In the genomic region with DNA sequence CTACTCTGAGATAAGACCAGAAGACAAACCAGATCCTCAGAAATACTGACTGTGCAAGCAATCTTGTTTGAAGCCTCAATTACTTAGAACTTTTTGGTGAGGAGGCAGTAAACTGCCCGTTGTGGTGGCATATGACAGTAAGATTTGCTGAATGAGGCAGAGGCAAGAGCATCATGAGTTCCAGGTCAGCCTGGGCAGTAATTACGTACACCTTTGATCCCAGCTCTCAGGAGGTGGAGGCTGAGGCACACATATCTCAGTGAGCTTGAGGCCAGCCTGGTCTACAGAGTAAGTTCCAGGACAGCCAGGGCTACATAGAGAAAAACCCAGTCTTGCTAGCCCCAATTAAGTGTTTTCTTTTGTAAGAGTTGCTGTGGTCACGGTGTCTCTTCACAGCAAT, we compare ENCODE assay signal across 12 mouse cellular contexts. TPM values are rescaled to one million over a fixed set of nuclear protein-coding genes. Genes with fewer than 3 reads are reported as not detected.
DNase-seq lines count a peak whose midpoint lies in the region; ATAC-seq lines count a peak whose summit lies in the region.
"Had no signal": no experiment of that assay in that cellular context is flagged by ENCODE, and none has a peak within 500 bp of the region (broad histone marks: within the 10 kb centered on the region; RNA-seq: fewer than 3 reads in every experiment).

No protein-coding gene starts in this region.

- peaks cover 3% of the 10 kb centered on the region; the same call in 1 of the 2 replicates for H3K36me3 ChIP-seq in limb, embryonic 11.5 days (ENCODE audit: control insufficient read depth, insufficient read depth, low read length)
- H3K36me3 ChIP-seq in limb, embryonic 10.5 days = peaks cover 61% of the 10 kb centered on the region
- peaks cover 19% of the 10 kb centered on the region for H3K36me3 ChIP-seq in limb, embryonic 13.5 days
- H3K36me3 ChIP-seq in stomach, embryonic 16.5 days (ENCODE audit: control insufficient read depth, insufficient read depth, low read length) = no peaks in the 10 kb centered on the region

- no peak overlapping the region for H3K9ac ChIP-seq in limb, embryonic 11.5 days (ENCODE audit: low read length)
- H3K9ac ChIP-seq in limb, embryonic 13.5 days = 0 out of 2 replicates have a peak overlapping the region, but pooled peaks have one; percentile 9
- H3K9ac ChIP-seq in stomach, embryonic 16.5 days (ENCODE audit: low read length) = no peak overlapping the region

- peak; percentile 34 for DNase-seq in embryo, embryonic 10 days (ENCODE audit: low spot score)
- DNase-seq in embryo, embryonic 10.5 days (ENCODE audit: low spot score) = no peak
- DNase-seq in limb, embryonic 11.5 days (ENCODE audit: low spot score) = no peak
- no peak for DNase-seq in limb, embryonic 10.5 days (ENCODE audit: low spot score)
- DNase-seq in left cerebral cortex, postnatal 4 days = no peak
- DNase-seq: adrenal gland, postnatal 25 days; cerebellum, postnatal 10 days; gastrocnemius, postnatal 10 days; lung, adult 2 months had no signal

- no peak overlapping the region for H3K4me3 ChIP-seq in limb, embryonic 11.5 days (ENCODE audit: low read depth, low read length)
- no peak overlapping the region for H3K4me3 ChIP-seq in limb, embryonic 10.5 days
- no peak overlapping the region for H3K4me3 ChIP-seq in limb, embryonic 13.5 days
- no peak overlapping the region for H3K4me3 ChIP-seq in stomach, embryonic 16.5 days (replicated peaks; ENCODE audit: low read length)

- peak overlapping the region; percentile 1; the same call in 1 of the 2 replicates for H3K27ac ChIP-seq in limb, embryonic 11.5 days (replicated peaks; ENCODE audit: low read depth, low read length)
- H3K27ac ChIP-seq in limb, embryonic 10.5 days = no peak overlapping the region; the same call in 1 of the 2 replicates
- H3K27ac ChIP-seq in limb, embryonic 13.5 days = peak overlapping the region; percentile 85
- H3K27ac ChIP-seq in stomach, embryonic 16.5 days (ENCODE audit: low read length) = peak overlapping the region; percentile 60

- ATAC-seq in limb, embryonic 11.5 days (ENCODE audit: insufficient number of reproducible peaks, low FRiP score, low TSS enrichment, low read depth) = no peak
- no peak for ATAC-seq in limb, embryonic 13.5 days (ENCODE audit: low FRiP score, low read depth)
- ATAC-seq in stomach, embryonic 16.5 days (ENCODE audit: insufficient read depth, low FRiP score) = no peak
- no peak for ATAC-seq in monocyte, adult 5-6 weeks (replicated peaks; ENCODE audit: insufficient number of reproducible peaks, low FRiP score, low TSS enrichment, poor library complexity, severe bottlenecking)

- H3K4me1 ChIP-seq in limb, embryonic 11.5 days (ENCODE audit: control insufficient read depth, insufficient read depth, low read length) = no peaks in the 10 kb centered on the region
- peaks cover 15% of the 10 kb centered on the region for H3K4me1 ChIP-seq in limb, embryonic 10.5 days
- H3K4me1 ChIP-seq in limb, embryonic 13.5 days = peaks cover 32% of the 10 kb centered on the region
- H3K4me1 ChIP-seq in stomach, embryonic 16.5 days (ENCODE audit: control insufficient read depth, insufficient read depth, low read length) = peaks cover 15% of the 10 kb centered on the region

- no peak overlapping the region for H3K4me2 ChIP-seq in limb, embryonic 11.5 days (ENCODE audit: low read depth, severe bottlenecking)
- H3K4me2 ChIP-seq in limb, embryonic 13.5 days (replicated peaks) = peak overlapping the region; percentile 40; the same call in 1 of the 2 replicates
- no peak overlapping the region for H3K4me2 ChIP-seq in stomach, embryonic 16.5 days (ENCODE audit: low read depth, low read length)

- H3K9me3 ChIP-seq in limb, embryonic 11.5 days (ENCODE audit: control insufficient read depth, low read length) = no peaks in the 10 kb centered on the region
- no peaks in the 10 kb centered on the region for H3K9me3 ChIP-seq in limb, embryonic 10.5 days (replicated peaks)
- no peaks in the 10 kb centered on the region for H3K9me3 ChIP-seq in limb, embryonic 13.5 days
- H3K9me3 ChIP-seq in stomach, embryonic 16.5 days (replicated peaks; ENCODE audit: control insufficient read depth, low read length) = no peaks in the 10 kb centered on the region

- 62% methylated on average over 3 of the region's 3 CpGs for WGBS in limb, embryonic 11.5 days
- WGBS in limb, embryonic 10.5 days = 63% methylated on average over 3 of the region's 3 CpGs
- 65% methylated on average over 3 of the region's 3 CpGs for WGBS in limb, embryonic 13.5 days
- WGBS in stomach, embryonic 16.5 days = 67% methylated on average over 3 of the region's 3 CpGs

- intact Hi-C loops in left cerebral cortex, postnatal 4 days (cut with DNase I) = no loop called here

- no peaks in the 10 kb centered on the region for H3K27me3 ChIP-seq in limb, embryonic 11.5 days (ENCODE audit: control insufficient read depth, insufficient read depth, low read length)
- H3K27me3 ChIP-seq in limb, embryonic 10.5 days (ENCODE audit: low read depth, poor library complexity, severe bottlenecking) = no peaks in the 10 kb centered on the region
- H3K27me3 ChIP-seq in limb, embryonic 13.5 days = no peaks in the 10 kb centered on the region
- H3K27me3 ChIP-seq in stomach, embryonic 16.5 days (ENCODE audit: control insufficient read depth, insufficient read depth, low read length) = no peaks in the 10 kb centered on the region

RNA-seq across cellular contexts. Expression of a gene that starts 48.9 kb away (rescaled TPM):
- 67.2 and 74.5 TPM in 2 replicates for polyA plus RNA-seq in limb, embryonic 11.5 days (2014; fragmentation: Nextera tagmentation; extraction: Ambion mirVana)
- 45.7 and 58.5 TPM in 2 replicates for polyA plus RNA-seq in limb, embryonic 10.5 days (2016; fragmentation: Nextera tagmentation; extraction: Ambion mirVana)
- polyA plus RNA-seq in limb, embryonic 13.5 days (2015; fragmentation: Nextera tagmentation; extraction: Ambion mirVana) = 63.1 and 71.3 TPM in 2 replicates
- 22.4 and 22.9 TPM in 2 replicates for polyA plus RNA-seq in stomach, embryonic 16.5 days (2015; fragmentation: Nextera tagmentation; extraction: Ambion mirVana)
- total RNA-seq in left cerebral cortex, postnatal 4 days (2021) = 10 to 100 TPM; 37.9 to 47.0 TPM
- total RNA-seq in monocyte, adult 5-6 weeks (2017) = 0.53 to 1.6 TPM (median 0.68 TPM) in 3 replicates
